Mouse (Mus musculus) liver, embryonic 16.5 days (tissue): ENCODE results near the gene Zfp536. TPM values are rescaled to one million over a fixed set of nuclear protein-coding genes. Genes with fewer than 3 reads are reported as not detected.
A peak's percentile ranks its signal among the peaks of the same experiment; 100 is the strongest.

Experiments used
- ATAC-seq: fragments of 200-750 bp; cut with Nextera tagmentation; 2 replicates; pipeline ENCODE4 v1.8.0; 2017; ENCODE audit warnings: low read depth, mild to moderate bottlenecking, moderate number of reproducible peaks, moderate library complexity
- H3K27ac ChIP-seq: fragments of 300-500 bp; sonication (generic); 2 replicates; pipeline ENCODE4 v1.5.1; 2014; ENCODE audit warnings: mild to moderate bottlenecking, low read length
- H3K27me3 ChIP-seq: fragments of 300-500 bp; sonication (generic); 2 replicates; pipeline ENCODE4 v1.6.1; 2014; ENCODE audit warnings: low read depth, low read length, mixed read lengths; ENCODE audit not compliant: control insufficient read depth, insufficient read depth
- H3K36me3 ChIP-seq: fragments of 300-500 bp; sonication (generic); 2 replicates; pipeline ENCODE4 v1.6.1; 2014; ENCODE audit warnings: mild to moderate bottlenecking; ENCODE audit not compliant: control insufficient read depth, insufficient read depth
- H3K4me1 ChIP-seq: fragments of 300-500 bp; sonication (generic); 2 replicates; pipeline ENCODE4 v1.6.1; 2014; ENCODE audit warnings: low read depth, low read length, mixed read lengths; ENCODE audit not compliant: control insufficient read depth
- H3K4me2 ChIP-seq: fragments of 300-500 bp; sonication (generic); 2 replicates; pipeline ENCODE4 v1.6.1; 2014; ENCODE audit warnings: low read depth, low read length, mixed read lengths
- H3K4me3 ChIP-seq: fragments of 300-500 bp; sonication (generic); 2 replicates; pipeline ENCODE4 v1.5.1; 2014; ENCODE audit warnings: low read depth, mild to moderate bottlenecking, low read length
- H3K9ac ChIP-seq: fragments of 300-500 bp; sonication (generic); 2 replicates; pipeline ENCODE4 v1.6.1; 2014; ENCODE audit warnings: low read depth, low read length
- H3K9me3 ChIP-seq: fragments of 300-500 bp; sonication (generic); replicated peaks from 2 replicates; pipeline ENCODE4 v1.6.1; 2016; ENCODE audit warnings: low read length; ENCODE audit not compliant: control insufficient read depth
- WGBS: fragments of 180-500 bp; shearing (Covaris S2); extraction: QIAGEN DNeasy Blood & Tissue Kit; methylation state at CpG from one replicate; pipeline ENCODE4 v1.1.7; 2014; ENCODE audit not compliant: insufficient replicate concordance; 5-methylcytosine and 5-hydroxymethylcytosine counted together
- polyA plus RNA-seq: library from polyadenylated mRNA; unstranded; fragments of >200 nt; fragmentation: Nextera tagmentation; extraction: Ambion mirVana; gene quantifications from 2 replicates; pipeline ENCODE4 v1.2.1, GENCODE M21; 2015

Gene Zfp536
- polyA plus RNA-seq, 1 experiment from 2014 or later: 0.14 TPM

DNA sequence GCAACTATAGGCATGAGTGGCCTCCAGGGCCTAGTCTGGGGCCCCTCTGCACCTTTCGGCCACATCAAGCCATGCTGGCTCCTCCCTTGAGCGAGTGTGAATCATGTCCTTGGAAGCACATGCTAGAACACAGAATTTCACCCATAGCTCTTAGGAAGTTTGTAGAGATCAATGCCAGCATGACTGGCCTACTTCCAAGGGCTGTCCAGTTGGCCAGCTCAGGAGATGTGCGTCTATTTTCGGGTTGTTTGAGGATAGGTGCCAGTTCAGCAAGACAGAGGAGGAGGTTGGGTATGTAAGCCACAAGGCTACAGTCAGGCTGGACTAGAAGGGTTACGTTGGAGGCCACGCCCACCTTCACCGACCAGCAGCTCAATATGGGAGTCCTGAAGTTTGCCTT, 201.4 kb downstream of the Zfp536 start:
- WGBS: 61% methylated on average over 7 of the region's 7 CpGs
- Histone ChIP-seq H3K4me1 (no peaks in the 10 kb centered on the region), H3K27me3 (no peaks in the 10 kb centered on the region), H3K9ac (no peak overlapping the region), H3K27ac (no peak overlapping the region), H3K9me3 (no peaks in the 10 kb centered on the region), H3K36me3 (no peaks in the 10 kb centered on the region), H3K4me3 (no peak overlapping the region), H3K4me2 (no peak overlapping the region)
- ATAC-seq: no peak

DNA sequence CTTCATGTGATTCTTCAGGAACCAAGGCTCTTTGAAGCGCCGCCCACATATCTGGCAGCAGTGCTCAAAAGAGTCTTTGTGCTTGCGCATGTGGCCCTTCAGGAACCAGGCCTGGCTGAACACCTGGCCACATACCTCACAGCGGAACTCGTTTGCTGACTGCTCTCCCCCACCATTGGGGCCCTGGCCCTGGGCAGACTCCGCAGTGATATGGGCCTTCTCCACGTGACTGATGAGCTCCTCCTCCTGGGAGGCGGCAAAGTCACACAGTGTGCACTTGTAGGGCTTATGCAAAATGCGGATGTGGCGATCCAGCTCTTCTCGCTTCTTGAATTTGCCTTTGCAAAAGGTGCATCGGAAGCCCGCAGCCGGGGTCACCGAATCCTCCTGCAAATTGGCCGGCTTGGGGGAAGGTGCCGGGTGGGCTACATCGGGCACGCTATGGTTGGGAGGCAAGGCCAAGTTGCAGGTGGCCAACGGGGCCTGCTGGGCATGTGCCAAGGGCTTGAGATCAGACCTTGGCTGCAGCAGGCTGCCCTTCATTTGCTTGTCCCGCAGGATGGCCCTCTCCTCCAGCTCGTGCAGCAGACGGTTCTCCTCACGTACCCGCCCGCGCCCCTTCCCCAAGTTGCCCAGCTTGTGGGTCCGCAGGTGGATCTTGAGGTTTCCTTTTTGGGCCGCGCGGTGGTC, 204.5 kb downstream of the Zfp536 start:
- Histone ChIP-seq H3K4me1 (no peaks in the 10 kb centered on the region), H3K4me3 (no peak overlapping the region), H3K36me3 (no peaks in the 10 kb centered on the region), H3K27ac (no peak overlapping the region), H3K9me3 (no peaks in the 10 kb centered on the region), H3K9ac (no peak overlapping the region), H3K27me3 (no peaks in the 10 kb centered on the region), H3K4me2 (no peak overlapping the region)
- no peak for ATAC-seq
- 62% methylated on average over 31 of the region's 31 CpGs for WGBS

DNA sequence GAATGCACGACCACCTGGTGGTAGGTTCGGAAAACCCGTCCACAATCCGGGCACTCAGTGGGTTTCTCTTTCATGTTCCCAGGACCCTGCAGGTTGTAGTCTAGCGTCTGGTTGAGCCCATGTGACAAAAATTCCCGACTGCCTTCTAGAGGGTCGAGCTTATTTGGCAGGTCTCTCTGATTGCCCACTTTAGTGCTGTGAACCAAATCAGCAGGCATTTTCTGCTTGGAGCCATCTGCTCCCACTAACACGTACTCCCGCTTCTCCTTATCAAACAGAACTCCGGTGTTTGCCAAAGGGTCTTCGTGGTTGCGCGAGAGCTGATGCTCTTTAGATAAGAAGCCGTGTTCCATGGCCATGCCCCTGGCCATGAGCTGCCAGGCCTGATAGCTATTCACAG, 205.4 kb downstream of the Zfp536 start:
- no peak overlapping the region for H3K27ac ChIP-seq
- no peaks in the 10 kb centered on the region for H3K9me3 ChIP-seq
- ATAC-seq: no peak
- no peaks in the 10 kb centered on the region for H3K4me1 ChIP-seq
- WGBS: 59% methylated on average over 14 of the region's 14 CpGs
- no peak overlapping the region for H3K4me2 ChIP-seq
- H3K4me3 ChIP-seq: no peak overlapping the region
- no peaks in the 10 kb centered on the region for H3K27me3 ChIP-seq
- no peak overlapping the region for H3K9ac ChIP-seq
- no peaks in the 10 kb centered on the region for H3K36me3 ChIP-seq

DNA sequence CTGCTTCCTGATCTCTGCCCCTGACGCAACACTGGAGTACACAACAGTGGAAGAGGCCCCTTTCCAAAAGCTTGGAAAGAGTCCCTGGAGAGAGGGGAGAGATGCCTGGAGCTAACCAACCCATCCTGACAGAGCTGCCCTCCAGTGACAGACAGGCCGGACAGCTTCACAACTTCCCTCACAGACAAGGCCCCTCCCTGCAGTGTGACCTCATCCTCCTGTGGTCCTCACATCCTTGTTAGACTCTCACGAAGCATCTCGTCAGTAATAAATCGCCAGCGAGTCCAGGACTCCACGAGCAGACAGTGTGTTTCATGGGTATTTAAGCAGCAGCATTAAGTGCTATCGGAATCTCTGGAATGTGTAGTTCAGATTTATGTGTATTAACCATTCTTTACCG, 207.4 kb downstream of the Zfp536 start:
- H3K4me2 ChIP-seq: no peak overlapping the region

DNA sequence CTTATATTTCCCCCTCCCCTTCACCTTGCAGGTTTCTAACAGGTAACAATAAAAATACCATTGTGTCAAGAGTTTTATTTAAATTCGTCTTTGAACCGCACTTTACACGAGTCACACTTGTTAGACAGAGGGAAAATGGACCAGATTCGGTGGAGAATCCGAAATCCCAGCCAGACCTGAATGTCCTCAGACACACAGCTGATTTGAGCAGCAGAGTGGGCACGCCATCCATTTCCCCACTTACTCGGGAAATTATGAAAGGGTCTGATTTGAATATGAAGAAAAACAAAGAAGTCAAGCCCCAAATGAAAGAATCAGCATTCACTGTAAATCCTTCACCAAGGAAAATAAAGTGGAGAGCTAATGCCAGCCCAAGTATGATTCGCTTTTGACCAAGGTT, 208.1 kb downstream of the Zfp536 start:
- Histone ChIP-seq H3K4me2 (no peak overlapping the region), H3K36me3 (no peaks in the 10 kb centered on the region), H3K9ac (no peak overlapping the region), H3K4me3 (no peak overlapping the region), H3K4me1 (no peaks in the 10 kb centered on the region), H3K9me3 (no peaks in the 10 kb centered on the region), H3K27ac (no peak overlapping the region), H3K27me3 (no peaks in the 10 kb centered on the region)
- 60% methylated on average over 8 of the region's 8 CpGs for WGBS
- no peak for ATAC-seq

More for the DNA sequence above, 207.4 kb downstream of the Zfp536 start:
- H3K9me3 ChIP-seq: no peaks in the 10 kb centered on the region
- H3K36me3 ChIP-seq: no peaks in the 10 kb centered on the region
- 38% methylated on average over 9 of the region's 9 CpGs for WGBS
- H3K27ac ChIP-seq: no peak overlapping the region
- H3K4me1 ChIP-seq: no peaks in the 10 kb centered on the region
- no peak overlapping the region for H3K9ac ChIP-seq
- H3K27me3 ChIP-seq: no peaks in the 10 kb centered on the region
- ATAC-seq: no peak
- no peak overlapping the region for H3K4me3 ChIP-seq

DNA sequence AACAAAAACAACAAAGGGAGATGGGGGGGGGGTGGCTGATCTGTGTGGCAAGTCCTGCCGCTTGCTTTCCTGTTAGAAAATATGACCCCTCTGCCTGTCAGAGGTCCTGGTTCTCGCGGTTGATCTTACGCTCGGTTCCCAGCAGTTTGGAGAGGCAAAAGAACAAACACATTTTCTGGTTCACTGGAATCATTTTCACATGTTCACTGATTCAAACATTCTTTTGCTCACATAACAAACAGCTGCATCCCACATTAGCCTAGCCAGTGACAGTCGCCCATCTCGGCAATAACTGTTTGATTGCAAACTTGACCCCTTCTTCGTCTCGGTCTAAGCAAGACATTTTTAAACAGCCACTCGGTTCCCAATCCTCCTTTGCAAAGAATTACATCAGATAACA, 208.8 kb downstream of the Zfp536 start:
- Histone ChIP-seq H3K4me3 (no peak overlapping the region), H3K36me3 (no peaks in the 10 kb centered on the region), H3K4me2 (no peak overlapping the region), H3K27ac (no peak overlapping the region), H3K9me3 (no peaks in the 10 kb centered on the region), H3K27me3 (no peaks in the 10 kb centered on the region), H3K4me1 (no peaks in the 10 kb centered on the region), H3K9ac (no peak overlapping the region)
- 41% methylated on average over 10 of the region's 10 CpGs for WGBS
- ATAC-seq: no peak

DNA sequence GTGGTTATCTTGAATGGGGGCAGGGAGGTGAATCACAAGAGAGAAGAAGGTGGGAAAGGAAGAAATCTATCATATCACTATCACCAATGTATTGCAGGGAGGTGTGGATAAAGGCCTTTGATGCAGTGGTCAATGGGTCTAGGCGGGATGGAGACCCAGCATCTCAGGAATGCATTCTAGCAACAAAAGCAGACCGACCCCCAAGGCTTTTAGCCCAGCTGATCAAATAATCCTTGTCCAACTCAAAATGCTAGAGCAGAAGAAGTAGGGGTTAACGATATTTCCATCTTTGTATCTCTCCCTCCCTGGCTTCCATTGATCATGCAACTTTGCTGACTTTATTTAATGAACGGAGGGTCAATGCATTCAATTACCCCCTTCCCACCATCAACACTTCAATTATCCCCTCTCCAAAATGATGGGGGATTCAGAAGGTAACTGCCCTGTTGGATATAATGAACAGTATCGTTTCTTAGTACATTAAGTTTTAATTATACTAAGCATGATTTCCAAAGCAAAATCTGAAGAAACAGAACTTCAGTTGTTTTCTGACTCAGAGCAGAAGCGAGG, 209.5 kb downstream of the Zfp536 start:
- no peak overlapping the region for H3K27ac ChIP-seq
- WGBS: 46% methylated on average over 6 of the region's 6 CpGs
- H3K9me3 ChIP-seq: no peaks in the 10 kb centered on the region

DNA sequence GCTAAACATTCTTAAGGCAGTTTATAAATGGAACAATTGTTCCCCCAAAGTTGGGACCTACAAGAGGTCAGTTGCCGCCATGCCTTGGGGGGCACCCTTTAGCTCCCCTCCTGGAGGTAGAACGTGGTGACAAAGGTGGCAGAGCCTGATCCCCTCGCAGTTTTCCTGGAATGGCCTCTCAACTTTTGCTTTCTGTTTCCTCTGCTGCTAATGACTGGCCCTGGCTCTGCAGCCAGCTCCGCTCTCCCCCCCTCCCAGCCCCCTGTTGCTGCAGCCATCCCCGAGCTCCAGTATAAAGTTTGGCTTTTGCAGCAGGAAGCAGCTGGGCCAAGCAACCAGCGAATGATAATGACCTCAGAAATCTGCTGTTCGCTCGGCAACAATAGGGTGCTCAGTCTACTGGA, 210.3 kb downstream of the Zfp536 start:
- Histone ChIP-seq H3K27ac (no peak overlapping the region), H3K36me3 (no peaks in the 10 kb centered on the region), H3K27me3 (no peaks in the 10 kb centered on the region), H3K4me2 (no peak overlapping the region), H3K9me3 (no peaks in the 10 kb centered on the region), H3K4me3 (peak overlapping the region; percentile 26; the same call in 1 of the 2 replicates), H3K4me1 (no peaks in the 10 kb centered on the region), H3K9ac (no peak overlapping the region)
- ATAC-seq: no peak
- 8% methylated on average over 8 of the region's 8 CpGs for WGBS

More for the DNA sequence above, 209.5 kb downstream of the Zfp536 start:
- Histone ChIP-seq H3K27me3 (no peaks in the 10 kb centered on the region), H3K4me2 (no peak overlapping the region), H3K9ac (no peak overlapping the region), H3K36me3 (no peaks in the 10 kb centered on the region), H3K4me3 (no peak overlapping the region), H3K4me1 (no peaks in the 10 kb centered on the region)
- ATAC-seq: no peak

DNA sequence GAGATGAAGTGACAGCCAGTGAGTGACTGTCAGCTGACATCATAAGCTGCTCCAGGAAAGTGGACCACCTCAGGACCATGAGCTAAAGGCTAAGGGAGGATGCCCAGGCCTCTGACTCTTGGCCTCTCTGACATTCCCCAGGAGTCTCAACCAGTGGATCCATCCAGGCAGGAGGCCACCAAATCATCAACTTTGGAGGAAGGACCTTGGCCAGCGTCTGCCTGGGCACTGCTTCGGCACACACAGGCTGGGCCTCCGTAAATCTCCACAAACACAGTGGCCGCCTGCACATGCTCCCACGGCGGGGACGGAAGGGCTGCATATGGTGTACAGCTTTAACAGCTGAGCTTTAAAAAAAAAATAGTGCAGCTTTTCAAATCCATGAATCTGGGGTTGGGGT, 210.9 kb downstream of the Zfp536 start:
- H3K27ac ChIP-seq: no peak overlapping the region

More for the DNA sequence above, 210.9 kb downstream of the Zfp536 start:
- H3K4me1 ChIP-seq: no peaks in the 10 kb centered on the region
- no peak overlapping the region for H3K4me3 ChIP-seq
- no peak for ATAC-seq
- no peaks in the 10 kb centered on the region for H3K27me3 ChIP-seq
- no peaks in the 10 kb centered on the region for H3K9me3 ChIP-seq
- no peak overlapping the region for H3K9ac ChIP-seq
- H3K36me3 ChIP-seq: no peaks in the 10 kb centered on the region
- no peak overlapping the region for H3K4me2 ChIP-seq
- WGBS: 67% methylated on average over 7 of the region's 7 CpGs
